Mouse (Mus musculus): ENCODE measurements around the gene Phip.

GRCm38 (mm10) chr9:82997765-82998500, 22.6 kb upstream of the Phip start:
- TF ChIP-seq GATA1 (IDR thresholded peaks at IDR 0.05; ENCODE audit: borderline replicate concordance, low read length): no peak
- no peak for TF ChIP-seq FLI1 (IDR thresholded peaks at IDR 0.05; ENCODE audit: low read length)

Measured in megakaryocyte, embryonic 14.5 days (primary cell).